Mouse (Mus musculus): ENCODE results near the gene Mid1.

Gene Mid1

GRCm38 (mm10) chrX:169685131-169685530 is at the start of gene Mid1:
TSS of gene Mid1 (plus strand) at chrX:169685199.
- DNase-seq (ENCODE audit: extremely low spot score, low spot score), result peak; percentile 23

- DNase-seq (ENCODE audit: extremely low spot score, low spot score), result no peak
These were observed 11.9 kb upstream of the Mid1 start for GRCm38 (mm10) chrX:169673056-169673455.

GRCm38 (mm10) chrX:169676313-169676712 is 8.7 kb upstream of the Mid1 start:
- DNase-seq (ENCODE audit: extremely low spot score, low spot score), result no peak

- no peak for DNase-seq (ENCODE audit: extremely low spot score, low spot score)
These were observed 732 bp downstream of the Mid1 start for GRCm38 (mm10) chrX:169685731-169686130.

GRCm38 (mm10) chrX:169691217-169691616 is 6.2 kb downstream of the Mid1 start:
- DNase-seq (ENCODE audit: extremely low spot score, low spot score), result no peak

GRCm38 (mm10) chrX:169691675-169692074 is 6.7 kb downstream of the Mid1 start:
- DNase-seq (ENCODE audit: extremely low spot score, low spot score), result no peak

GRCm38 (mm10) chrX:169692225-169692909 is 7.4 kb downstream of the Mid1 start:
- no peak for DNase-seq (ENCODE audit: extremely low spot score, low spot score)

- DNase-seq (ENCODE audit: extremely low spot score, low spot score), result no peak
These were observed 19.1 kb downstream of the Mid1 start for GRCm38 (mm10) chrX:169704016-169704602.

- DNase-seq (ENCODE audit: extremely low spot score, low spot score), result no peak
These were observed 38.5 kb downstream of the Mid1 start for GRCm38 (mm10) chrX:169723511-169723910.

- no peak for DNase-seq (ENCODE audit: extremely low spot score, low spot score)
These were observed 50.5 kb downstream of the Mid1 start for GRCm38 (mm10) chrX:169735387-169735969.

GRCm38 (mm10) chrX:169758001-169758400 is 73.0 kb downstream of the Mid1 start:
- no peak for DNase-seq (ENCODE audit: extremely low spot score, low spot score)

GRCm38 (mm10) chrX:169779535-169779934 is 94.5 kb downstream of the Mid1 start, which contains the start of gene 4933400A11Rik:
TSS of gene 4933400A11Rik (minus strand) at chrX:169779635.
- no peak for DNase-seq (ENCODE audit: extremely low spot score, low spot score)

GRCm38 (mm10) chrX:169789702-169790101 is 104.7 kb downstream of the Mid1 start:
- no peak for DNase-seq (ENCODE audit: extremely low spot score, low spot score)

GRCm38 (mm10) chrX:169792879-169793278 is 107.9 kb downstream of the Mid1 start:
- DNase-seq (ENCODE audit: extremely low spot score, low spot score), result no peak

GRCm38 (mm10) chrX:169794421-169794820 is 109.4 kb downstream of the Mid1 start:
- DNase-seq (ENCODE audit: extremely low spot score, low spot score), result no peak

- no peak for DNase-seq (ENCODE audit: extremely low spot score, low spot score)
These were observed 109.9 kb downstream of the Mid1 start for GRCm38 (mm10) chrX:169794831-169795311.

GRCm38 (mm10) chrX:169797148-169797547 is 112.1 kb downstream of the Mid1 start:
- DNase-seq (ENCODE audit: extremely low spot score, low spot score), result no peak

- DNase-seq (ENCODE audit: extremely low spot score, low spot score), result peak; percentile 27
These were observed 114.1 kb downstream of the Mid1 start for GRCm38 (mm10) chrX:169798987-169799680.

GRCm38 (mm10) chrX:169800238-169800637 is 115.2 kb downstream of the Mid1 start:
- DNase-seq (ENCODE audit: extremely low spot score, low spot score), result no peak

GRCm38 (mm10) chrX:169805791-169806190 is 120.8 kb downstream of the Mid1 start:
- no peak for DNase-seq (ENCODE audit: extremely low spot score, low spot score)

- DNase-seq (ENCODE audit: extremely low spot score, low spot score), result no peak
These were observed 122.7 kb downstream of the Mid1 start for GRCm38 (mm10) chrX:169807744-169808143.

- no peak for DNase-seq (ENCODE audit: extremely low spot score, low spot score)
These were observed 126.3 kb downstream of the Mid1 start for GRCm38 (mm10) chrX:169811318-169811717.
